ENCODE assay signal across 8 mouse cellular contexts in the genomic region with DNA sequence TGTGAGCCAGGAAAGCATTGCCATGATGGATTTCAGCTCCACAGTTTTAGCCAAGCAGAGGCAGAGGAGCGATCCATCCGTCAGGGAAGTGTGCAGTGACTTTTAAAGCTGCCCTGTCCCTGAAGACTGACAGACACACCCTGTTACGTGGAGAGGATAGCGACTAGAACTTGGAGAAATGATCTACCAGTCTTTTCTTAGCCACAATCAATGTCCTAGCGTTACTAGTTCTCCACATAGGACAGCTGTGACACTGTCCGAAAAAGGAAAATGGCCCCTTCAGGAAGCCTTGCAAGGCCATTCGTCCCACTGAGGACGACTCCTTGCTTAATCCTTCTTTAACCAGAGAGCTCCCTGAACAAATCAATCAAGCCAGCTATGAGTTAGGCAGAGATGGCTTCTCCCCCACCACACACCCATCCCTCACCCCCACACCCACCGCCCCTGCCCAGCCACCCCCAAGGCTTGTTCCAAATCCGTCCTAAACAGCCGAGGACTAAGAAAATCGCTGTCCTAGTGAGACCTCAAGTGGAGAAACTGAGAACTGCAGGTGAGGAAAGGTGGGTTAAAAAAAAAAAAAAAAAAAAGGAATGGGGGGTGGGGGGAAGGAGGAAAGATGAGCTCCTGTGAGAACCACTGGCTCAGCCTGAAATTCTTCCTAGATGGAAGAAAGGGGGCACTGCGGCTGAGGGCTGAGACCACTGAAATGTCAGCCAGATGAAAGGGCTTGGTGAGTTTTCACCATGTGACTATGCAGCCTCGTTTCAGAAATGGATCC.
A peak's percentile ranks its signal among the peaks of the same experiment; 100 is the strongest.
DNase-seq lines count a peak whose midpoint lies in the region; ATAC-seq and TF ChIP-seq lines count a peak whose summit lies in the region.

No protein-coding gene starts in this region.

- no peaks in the 10 kb centered on the region for H3K9me3 ChIP-seq in forebrain, embryonic 14.5 days (replicated peaks; ENCODE audit: control insufficient read depth, low read length)
- no peaks in the 10 kb centered on the region for H3K9me3 ChIP-seq in hindbrain, embryonic 13.5 days
- H3K9me3 ChIP-seq in midbrain, embryonic 13.5 days, result no peaks in the 10 kb centered on the region
- H3K9me3 ChIP-seq in stomach, embryonic 16.5 days (replicated peaks; ENCODE audit: control insufficient read depth, low read length), result no peaks in the 10 kb centered on the region

- peak overlapping the region; percentile 66 for H3K27ac ChIP-seq in left cerebral cortex, adult 2 months
- no peak overlapping the region for H3K27ac ChIP-seq in forebrain, embryonic 14.5 days (ENCODE audit: low read depth, low read length)
- no peak overlapping the region for H3K27ac ChIP-seq in hindbrain, embryonic 13.5 days
- H3K27ac ChIP-seq in midbrain, embryonic 13.5 days, result no peak overlapping the region
- H3K27ac ChIP-seq in stomach, embryonic 16.5 days (ENCODE audit: low read length), result no peak overlapping the region

- DNase-seq in left cerebral cortex, adult 2 months (ENCODE audit: extremely low spot score in 1 of 2, low spot score in 2 of 2), result peak; percentile 53 to 67
- DNase-seq in left cerebral cortex, adult 8-10 months (ENCODE audit: low spot score in 2 of 2), result no peak
- DNase-seq in forebrain, embryonic 14.5 days (ENCODE audit: low spot score), result peak; percentile 77
- DNase-seq in left cerebral cortex, postnatal 36 days (ENCODE audit: low spot score in 2 of 2), result peak; percentile 50 to 56

- intact Hi-C loops in left cerebral cortex, adult 2 months (cut with DNase I), result loop anchor here (1.0 kb wide), 2 partner anchors 468 to 584 kb away; no protein-coding TSS in a partner anchor
- intact Hi-C loops in left cerebral cortex, postnatal 36 days (cut with DNase I), result loop anchor here (5.0 kb wide), 2 partner anchors 478 to 583 kb away; partner anchors contain the start of gene Lhfpl3

- no peaks in the 10 kb centered on the region for H3K4me1 ChIP-seq in forebrain, embryonic 14.5 days (ENCODE audit: control insufficient read depth, insufficient read depth, low read length)
- peaks cover 8% of the 10 kb centered on the region for H3K4me1 ChIP-seq in hindbrain, embryonic 13.5 days (replicated peaks)
- H3K4me1 ChIP-seq in midbrain, embryonic 13.5 days (replicated peaks), result peaks cover 12% of the 10 kb centered on the region
- no peaks in the 10 kb centered on the region for H3K4me1 ChIP-seq in stomach, embryonic 16.5 days (ENCODE audit: control insufficient read depth, insufficient read depth, low read length)

- H3K4me3 ChIP-seq in left cerebral cortex, adult 2 months, result peak overlapping the region; percentile 49
- H3K4me3 ChIP-seq in forebrain, embryonic 14.5 days (ENCODE audit: low read depth, low read length), result peak overlapping the region; percentile 24
- peak overlapping the region; percentile 37 for H3K4me3 ChIP-seq in hindbrain, embryonic 13.5 days
- peak overlapping the region; percentile 40 for H3K4me3 ChIP-seq in midbrain, embryonic 13.5 days (replicated peaks)
- H3K4me3 ChIP-seq in stomach, embryonic 16.5 days (replicated peaks; ENCODE audit: low read length), result peak overlapping the region; percentile 44

- TF ChIP-seq CTCF in left cerebral cortex, adult 2 months (IDR thresholded peaks at IDR 0.05), result peak; percentile 65

- no peaks in the 10 kb centered on the region for H3K36me3 ChIP-seq in forebrain, embryonic 14.5 days (ENCODE audit: control insufficient read depth, insufficient read depth, low read length)
- no peaks in the 10 kb centered on the region for H3K36me3 ChIP-seq in hindbrain, embryonic 13.5 days
- H3K36me3 ChIP-seq in midbrain, embryonic 13.5 days, result no peaks in the 10 kb centered on the region
- no peaks in the 10 kb centered on the region for H3K36me3 ChIP-seq in stomach, embryonic 16.5 days (ENCODE audit: control insufficient read depth, insufficient read depth, low read length)

- H3K9ac ChIP-seq in forebrain, embryonic 14.5 days (ENCODE audit: low read length), result peak overlapping the region; percentile 59
- peak overlapping the region; percentile 69 for H3K9ac ChIP-seq in hindbrain, embryonic 13.5 days
- H3K9ac ChIP-seq in midbrain, embryonic 13.5 days (replicated peaks), result peak overlapping the region; percentile 64
- H3K9ac ChIP-seq in stomach, embryonic 16.5 days (ENCODE audit: low read length), result peak overlapping the region; percentile 62

- H3K4me2 ChIP-seq in forebrain, embryonic 14.5 days (ENCODE audit: low read length), result peak overlapping the region; percentile 58
- peak overlapping the region; percentile 59 for H3K4me2 ChIP-seq in hindbrain, embryonic 13.5 days
- peak overlapping the region; percentile 55 for H3K4me2 ChIP-seq in midbrain, embryonic 13.5 days (replicated peaks)
- H3K4me2 ChIP-seq in stomach, embryonic 16.5 days (ENCODE audit: low read depth, low read length), result peak overlapping the region; percentile 62

- WGBS in forebrain, embryonic 14.5 days, result 22% methylated on average over 14 of the region's 14 CpGs
- WGBS in hindbrain, embryonic 13.5 days, result 20% methylated on average over 14 of the region's 14 CpGs
- WGBS in midbrain, embryonic 13.5 days, result 18% methylated on average over 14 of the region's 14 CpGs
- 17% methylated on average over 14 of the region's 14 CpGs for WGBS in stomach, embryonic 16.5 days

- no peaks in the 10 kb centered on the region for H3K27me3 ChIP-seq in forebrain, embryonic 14.5 days (replicated peaks; ENCODE audit: control insufficient read depth, insufficient read depth, low read length)
- H3K27me3 ChIP-seq in hindbrain, embryonic 13.5 days, result no peaks in the 10 kb centered on the region
- H3K27me3 ChIP-seq in midbrain, embryonic 13.5 days, result no peaks in the 10 kb centered on the region
- H3K27me3 ChIP-seq in stomach, embryonic 16.5 days (ENCODE audit: control insufficient read depth, insufficient read depth, low read length), result no peaks in the 10 kb centered on the region

- ATAC-seq in cerebellum, adult (ENCODE audit: insufficient number of reproducible peaks, low FRiP score, low TSS enrichment), result peak; percentile 60
- peak; percentile 87 for ATAC-seq in forebrain, embryonic 14.5 days
- ATAC-seq in hindbrain, embryonic 13.5 days (ENCODE audit: low FRiP score), result peak; percentile 91
- peak; percentile 93 for ATAC-seq in midbrain, embryonic 13.5 days
- peak; percentile 62; the same call in 1 of the 2 replicates for ATAC-seq in stomach, embryonic 16.5 days (ENCODE audit: insufficient read depth, low FRiP score)

Comparison
In these comparisons a context has a peak if more than half of its experiments do, and no peak if none do; other contexts are left out.
1. DNase-seq: peak in left cerebral cortex, adult 2 months (2 of 2), forebrain, embryonic 14.5 days (single experiment) and left cerebral cortex, postnatal 36 days (2 of 2); none in left cerebral cortex, adult 8-10 months (0 of 2).
2. Peak in every context shown above with its lines, with median percentiles within 50 percentile points of each other: H3K4me3 ChIP-seq, ATAC-seq, H3K4me2 ChIP-seq and H3K9ac ChIP-seq.